Mouse (Mus musculus) forebrain, embryonic 13.5 days (tissue): ENCODE data around the gene Smok2a. TPM values are rescaled to one million over a fixed set of nuclear protein-coding genes. Genes with fewer than 3 reads are reported as not detected.
"Not testable (repeated sequence)": the region's sequence is repeated elsewhere in the genome, so short reads cannot be mapped to it uniquely, and the experiment has no call there.

Experiments used
- ATAC-seq: fragments of 200-750 bp; cut with Nextera tagmentation; 2 replicates; pipeline ENCODE4 v1.8.0; 2017
- H3K27ac ChIP-seq: fragments of 300-500 bp; sonication (generic); 2 replicates; pipeline ENCODE4 v1.5.1; 2015; ENCODE audit warnings: inconsistent platforms, mild to moderate bottlenecking, moderate library complexity
- H3K27me3 ChIP-seq: fragments of 300-500 bp; sonication (generic); 2 replicates; pipeline ENCODE4 v1.6.1; 2015; ENCODE audit warnings: mild to moderate bottlenecking, inconsistent platforms
- H3K36me3 ChIP-seq: fragments of 300-500 bp; sonication (generic); 2 replicates; pipeline ENCODE4 v1.6.1; 2015; ENCODE audit warnings: mild to moderate bottlenecking, inconsistent platforms; ENCODE audit not compliant: poor library complexity, severe bottlenecking
- H3K4me1 ChIP-seq: fragments of 300-500 bp; sonication (generic); 2 replicates; pipeline ENCODE4 v1.6.1; 2015; ENCODE audit warnings: inconsistent platforms
- H3K4me2 ChIP-seq: fragments of 300-500 bp; sonication (generic); 2 replicates; pipeline ENCODE4 v1.6.1; 2015; ENCODE audit warnings: inconsistent platforms, mild to moderate bottlenecking, moderate library complexity
- H3K4me3 ChIP-seq: fragments of 300-500 bp; sonication (generic); 2 replicates; pipeline ENCODE4 v1.5.1; 2015; ENCODE audit warnings: mild to moderate bottlenecking, inconsistent platforms
- H3K9ac ChIP-seq: fragments of 300-500 bp; sonication (generic); 2 replicates; pipeline ENCODE4 v1.6.1; 2015; ENCODE audit warnings: mild to moderate bottlenecking, inconsistent platforms
- H3K9me3 ChIP-seq: fragments of 300-500 bp; sonication (generic); replicated peaks from 2 replicates; pipeline ENCODE4 v1.6.1; 2016; ENCODE audit warnings: inconsistent platforms
- WGBS: fragments of 180-500 bp; shearing (Covaris S2); methylation state at CpG from one replicate; pipeline ENCODE4 v1.1.7; 2015; 5-methylcytosine and 5-hydroxymethylcytosine counted together
- polyA plus RNA-seq: library from polyadenylated mRNA; unstranded; fragments of >200 nt; fragmentation: Nextera tagmentation; extraction: Ambion mirVana; gene quantifications from 2 replicates; pipeline ENCODE4 v1.2.1, GENCODE M21; 2015

Gene Smok2a
- not detected in 2 replicates for polyA plus RNA-seq

- H3K36me3 ChIP-seq = no peaks in the 10 kb centered on the region
- no peak for ATAC-seq
- WGBS = 83% methylated on average over 3 of the region's 3 CpGs
These were observed at the start of gene Smok2a for GRCm38 (mm10) chr17:13220888-13221287. TSS of gene Smok2a (plus strand) at chr17:13221188.

GRCm38 (mm10) chr17:13173578-13173977 lies 47.4 kb upstream of the Smok2a start:
- not testable (repeated sequence) for H3K36me3 ChIP-seq, H3K27ac ChIP-seq, H3K4me3 ChIP-seq, H3K27me3 ChIP-seq, H3K4me1 ChIP-seq, H3K9ac ChIP-seq, ATAC-seq, H3K9me3 ChIP-seq, H3K4me2 ChIP-seq
- 88% methylated on average over 6 of the region's 6 CpGs for WGBS

More at GRCm38 (mm10) chr17:13220888-13221287, at the start of gene Smok2a:
- Histone ChIP-seq H3K27me3 (no peaks in the 10 kb centered on the region), H3K9me3 (peaks cover 90% of the 10 kb centered on the region), H3K27ac (no peak within 1 kb of the TSS), H3K4me2 (no peak within 1 kb of the TSS), H3K4me3 (no peak within 1 kb of the TSS), H3K9ac (no peak within 1 kb of the TSS), H3K4me1 (no peaks in the 10 kb centered on the region)

GRCm38 (mm10) chr17:13174029-13174428 lies 47.0 kb upstream of the Smok2a start:
- not testable (repeated sequence) for H3K27me3 ChIP-seq, H3K9me3 ChIP-seq, ATAC-seq, H3K4me3 ChIP-seq, H3K36me3 ChIP-seq, H3K4me1 ChIP-seq, H3K9ac ChIP-seq, H3K27ac ChIP-seq, H3K4me2 ChIP-seq
- WGBS = 55% methylated on average over 2 of the region's 3 CpGs

GRCm38 (mm10) chr17:13175609-13176008 lies 45.4 kb upstream of the Smok2a start:
- H3K9me3 ChIP-seq = peaks cover 13% of the 10 kb centered on the region
- 60% methylated on average over 1 of the region's 1 CpGs for WGBS
- H3K27me3 ChIP-seq, H3K27ac ChIP-seq, H3K4me3 ChIP-seq, H3K4me2 ChIP-seq, H3K9ac ChIP-seq, ATAC-seq, H3K36me3 ChIP-seq, H3K4me1 ChIP-seq: not testable (repeated sequence)

- H3K4me3 ChIP-seq, H3K27ac ChIP-seq, H3K4me2 ChIP-seq, ATAC-seq, H3K36me3 ChIP-seq, H3K9ac ChIP-seq, H3K27me3 ChIP-seq, H3K4me1 ChIP-seq: not testable (repeated sequence)
- H3K9me3 ChIP-seq = peaks cover 33% of the 10 kb centered on the region
- WGBS = 55% methylated on average over 1 of the region's 1 CpGs
These were observed 43.2 kb upstream of the Smok2a start for GRCm38 (mm10) chr17:13177796-13178195.

GRCm38 (mm10) chr17:13179021-13179420 lies 42.0 kb upstream of the Smok2a start:
- not testable (repeated sequence) for H3K4me2 ChIP-seq, ATAC-seq, H3K27ac ChIP-seq, H3K4me1 ChIP-seq, H3K36me3 ChIP-seq, H3K27me3 ChIP-seq, H3K4me3 ChIP-seq, H3K9ac ChIP-seq
- peaks cover 38% of the 10 kb centered on the region for H3K9me3 ChIP-seq
- 85% methylated on average over 4 of the region's 4 CpGs for WGBS

GRCm38 (mm10) chr17:13180491-13180890 lies 40.5 kb upstream of the Smok2a start:
- not testable (repeated sequence) for H3K36me3 ChIP-seq, H3K4me1 ChIP-seq, ATAC-seq, H3K27ac ChIP-seq, H3K4me3 ChIP-seq, H3K27me3 ChIP-seq, H3K9ac ChIP-seq, H3K4me2 ChIP-seq
- H3K9me3 ChIP-seq = peaks cover 45% of the 10 kb centered on the region
- WGBS = 91% methylated on average over 5 of the region's 5 CpGs

- peaks cover 61% of the 10 kb centered on the region for H3K9me3 ChIP-seq
- H3K4me3 ChIP-seq, H3K4me1 ChIP-seq, H3K36me3 ChIP-seq, H3K27me3 ChIP-seq, H3K27ac ChIP-seq, H3K4me2 ChIP-seq, H3K9ac ChIP-seq, ATAC-seq: not testable (repeated sequence)
- 68% methylated on average over 3 of the region's 4 CpGs for WGBS
These were observed 38.3 kb upstream of the Smok2a start for GRCm38 (mm10) chr17:13182712-13183111.

GRCm38 (mm10) chr17:13184514-13184913 lies 36.5 kb upstream of the Smok2a start:
- ATAC-seq = not testable (repeated sequence)
- WGBS = 87% methylated on average over 5 of the region's 5 CpGs
- H3K9me3 ChIP-seq = peaks cover 64% of the 10 kb centered on the region

GRCm38 (mm10) chr17:13186541-13186940 lies 34.4 kb upstream of the Smok2a start:
- not testable (repeated sequence) for H3K4me1 ChIP-seq, ATAC-seq

More at GRCm38 (mm10) chr17:13184514-13184913, 36.5 kb upstream of the Smok2a start:
- not testable (repeated sequence) for H3K27me3 ChIP-seq, H3K4me3 ChIP-seq, H3K4me1 ChIP-seq, H3K27ac ChIP-seq, H3K9ac ChIP-seq, H3K36me3 ChIP-seq, H3K4me2 ChIP-seq

GRCm38 (mm10) chr17:13187621-13188020 lies 33.4 kb upstream of the Smok2a start:
- not testable (repeated sequence) for H3K36me3 ChIP-seq, H3K27me3 ChIP-seq, H3K9ac ChIP-seq, H3K27ac ChIP-seq, H3K4me3 ChIP-seq, H3K4me2 ChIP-seq, H3K4me1 ChIP-seq
- peaks cover 65% of the 10 kb centered on the region for H3K9me3 ChIP-seq
- 0 out of 2 replicates have a peak, but pooled peaks have one; percentile 20 for ATAC-seq
- 61% methylated on average over 6 of the region's 6 CpGs for WGBS

More at GRCm38 (mm10) chr17:13186541-13186940, 34.4 kb upstream of the Smok2a start:
- H3K36me3 ChIP-seq, H3K27me3 ChIP-seq, H3K27ac ChIP-seq, H3K9ac ChIP-seq, H3K4me2 ChIP-seq, H3K4me3 ChIP-seq: not testable (repeated sequence)
- WGBS = 84% methylated on average over 6 of the region's 6 CpGs
- H3K9me3 ChIP-seq = peaks cover 64% of the 10 kb centered on the region

- WGBS = 84% methylated on average over 2 of the region's 2 CpGs
- peaks cover 70% of the 10 kb centered on the region for H3K9me3 ChIP-seq
- not testable (repeated sequence) for H3K9ac ChIP-seq, ATAC-seq, H3K4me1 ChIP-seq, H3K4me2 ChIP-seq, H3K4me3 ChIP-seq, H3K36me3 ChIP-seq, H3K27me3 ChIP-seq, H3K27ac ChIP-seq
These were observed 32.1 kb upstream of the Smok2a start for GRCm38 (mm10) chr17:13188846-13189245.

GRCm38 (mm10) chr17:13190836-13191583 lies 30.0 kb upstream of the Smok2a start:
- H3K27me3 ChIP-seq, H3K4me2 ChIP-seq, H3K4me1 ChIP-seq, H3K27ac ChIP-seq, H3K4me3 ChIP-seq, ATAC-seq, H3K9ac ChIP-seq, H3K36me3 ChIP-seq: not testable (repeated sequence)
- WGBS = 87% methylated on average over 10 of the region's 10 CpGs
- H3K9me3 ChIP-seq = peaks cover 78% of the 10 kb centered on the region
